Mouse (Mus musculus): ENCODE results near the gene Slx1b.

DNA sequence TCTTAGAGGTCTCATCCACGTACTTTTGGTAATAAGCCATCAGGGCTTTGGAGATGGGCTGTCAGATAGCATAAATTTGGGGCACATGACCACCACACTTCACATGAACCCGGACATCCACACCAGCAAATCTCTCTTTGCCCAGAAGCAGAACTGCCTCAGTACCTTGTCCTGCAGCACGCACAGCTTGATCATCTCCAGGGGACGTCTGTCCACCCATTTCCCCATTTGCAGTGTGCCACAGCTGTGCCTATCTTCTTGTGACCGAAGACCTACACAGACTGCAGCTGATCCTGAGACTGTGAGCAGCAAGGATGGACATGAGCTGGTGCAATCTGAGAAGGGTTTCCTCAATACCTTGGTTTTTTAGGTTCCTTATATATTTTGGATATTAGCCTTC, 30.1 kb upstream of the Slx1b start:
- no peak for TF ChIP-seq CTCF (IDR thresholded peaks at IDR 0.05; ENCODE audit: low read depth, low read length)
- no peak for TF ChIP-seq POLR2A (IDR thresholded peaks at IDR 0.05; ENCODE audit: extremely low read depth, insufficient read depth, low read length)
